ENCODE assay signal across 8 mouse cellular contexts in the genomic region with DNA sequence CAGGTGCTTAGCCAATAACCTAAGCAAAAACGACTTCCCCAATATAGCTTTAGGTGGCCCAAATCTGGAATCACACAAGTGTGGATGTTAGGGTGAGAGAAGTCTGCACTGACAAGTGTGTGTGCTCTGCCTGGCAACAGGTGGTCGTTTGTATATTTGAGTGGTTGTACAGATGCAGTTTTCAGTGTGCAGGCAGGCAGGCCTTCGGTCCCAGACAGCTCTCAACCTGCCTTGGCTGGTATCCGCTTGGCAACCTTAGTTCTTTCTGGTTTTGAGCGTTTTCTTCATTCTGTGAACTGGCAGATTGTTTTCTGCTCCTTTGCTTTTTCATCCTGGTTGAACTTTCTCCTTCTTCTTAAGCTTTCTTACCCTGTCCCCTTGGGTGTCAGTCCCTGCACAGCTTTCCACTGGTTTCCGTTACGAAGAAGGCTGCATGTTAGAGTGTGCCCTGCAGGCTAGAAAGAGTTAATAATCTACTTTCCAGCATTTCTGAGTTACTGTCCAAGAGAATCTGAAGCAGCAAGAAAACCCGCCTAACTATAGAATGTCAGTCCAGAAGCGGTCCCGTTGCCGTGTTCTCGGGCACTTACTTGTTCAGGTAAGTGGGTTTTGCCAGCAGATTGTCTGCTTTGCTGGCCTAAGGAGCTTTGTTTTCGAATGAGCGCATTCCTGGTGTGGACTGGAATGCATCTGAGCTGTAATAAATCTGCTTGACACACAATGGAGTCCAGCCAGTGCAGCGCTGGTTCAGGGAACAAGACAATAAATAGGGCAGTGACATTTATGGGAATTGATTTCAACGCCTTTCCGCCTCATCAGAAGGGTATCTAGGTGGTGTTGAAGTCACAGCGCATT.
A peak's percentile ranks its signal among the peaks of the same experiment; 100 is the strongest.
DNase-seq lines count a peak whose midpoint lies in the region.

No protein-coding gene starts in this region.

- H3K27me3 ChIP-seq in midbrain, embryonic 10.5 days (ENCODE audit: low read depth, poor library complexity, severe bottlenecking), result peaks cover 72% of the 10 kb centered on the region

- 65% methylated on average over 18 of the region's 18 CpGs for WGBS in midbrain, embryonic 10.5 days

- peak overlapping the region; percentile 7; the same call in 1 of the 2 replicates for H3K27ac ChIP-seq in midbrain, embryonic 10.5 days (replicated peaks)

- H3K36me3 ChIP-seq in midbrain, embryonic 10.5 days, result no peaks in the 10 kb centered on the region

- H3K9me3 ChIP-seq in midbrain, embryonic 10.5 days (replicated peaks), result no peaks in the 10 kb centered on the region

- peak; percentile 3 to 12 for DNase-seq in urinary bladder, adult 18-20 months (ENCODE audit: low spot score in 2 of 2)
- DNase-seq in urinary bladder, postnatal 10 days (ENCODE audit: low spot score), result no peak
- peak; percentile 20 for DNase-seq in gonadal fat pad, adult 2 months (ENCODE audit: low read depth)
- DNase-seq in kidney, adult 9 months, result peak; percentile 85
- no peak for DNase-seq in midbrain, embryonic 10.5 days (ENCODE audit: low spot score)
- peak; percentile 21 for DNase-seq in yolk sac, embryonic 10.5 days (ENCODE audit: low spot score)
- DNase-seq in spleen, adult 12 weeks (ENCODE audit: low spot score), result no peak
- DNase-seq in frontal cortex, postnatal 10 days (ENCODE audit: low spot score in 2 of 2), result no peak

- H3K4me3 ChIP-seq in midbrain, embryonic 10.5 days, result no peak overlapping the region; the same call in 1 of the 2 replicates

- H3K4me1 ChIP-seq in midbrain, embryonic 10.5 days, result peaks cover 41% of the 10 kb centered on the region

Comparison
In these comparisons a context has a peak if more than half of its experiments do, and no peak if none do; other contexts are left out.
1. DNase-seq: peak in urinary bladder, adult 18-20 months (2 of 2), gonadal fat pad, adult 2 months (single experiment), kidney, adult 9 months (single experiment) and yolk sac, embryonic 10.5 days (single experiment); none in urinary bladder, postnatal 10 days (single experiment), midbrain, embryonic 10.5 days (single experiment), spleen, adult 12 weeks (single experiment) and frontal cortex, postnatal 10 days (0 of 2).